Mouse (Mus musculus) left cerebral cortex, adult 8-10 months (tissue): ENCODE measurements at regions not wholly inside any gene's neighbourhood (a gene's known extent, or its start where the extent isn't known, plus 50 kb on each side); places are given as distances from the start of the nearest gene placed in this dataset.

Source experiments
- DNase-seq, 2 experiments: peaks; one replicate each; pipeline ENCODE4 v3.0.0; 2022; ENCODE audit warnings: low spot score in 2 of 2

- DNase-seq: no peak
These were observed 51.4 kb upstream of the Eef2kmt start for GRCm38 (mm10) chr16:5307249-5307605.

DNA sequence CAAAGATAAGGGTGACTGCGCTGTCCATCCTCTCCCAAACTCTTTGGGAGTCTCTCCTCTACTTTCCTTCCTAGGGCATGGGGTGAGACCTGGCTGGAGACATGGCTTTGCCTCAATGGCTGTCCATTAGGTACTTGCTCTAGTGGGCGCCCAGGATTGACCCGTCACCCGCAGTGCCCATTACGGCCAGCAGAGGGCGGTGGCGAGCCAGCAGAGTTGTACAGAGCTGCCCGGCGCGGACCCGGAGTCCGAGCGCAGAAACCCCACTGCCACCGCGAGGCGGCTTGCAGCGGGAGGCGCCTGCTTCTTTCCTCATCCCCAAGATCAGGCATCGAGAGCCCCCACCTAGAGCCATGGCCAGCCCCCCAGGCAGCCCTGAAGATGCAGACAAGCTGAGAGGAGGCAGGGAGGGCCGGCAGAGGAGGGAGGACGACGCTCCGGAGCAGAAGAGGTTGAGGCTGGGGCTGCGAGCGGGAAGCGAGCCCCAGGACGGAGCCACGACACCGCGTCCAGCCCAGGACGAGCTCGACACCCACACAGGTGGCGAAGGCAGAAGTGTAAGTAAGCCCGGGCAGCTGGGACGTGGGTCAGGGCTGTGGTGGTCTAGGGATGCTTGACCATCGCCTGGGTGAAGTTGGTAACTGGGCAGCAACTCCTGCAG lies 50.9 kb upstream of the Eef2kmt start:
- peak; percentile 58 to 97 for DNase-seq
